In genomic region chr1:88575917-88576669, GRCm38 (mm10) we compare ENCODE assay signal across 9 mouse cellular contexts.
DNase-seq lines count a peak whose midpoint lies in the region; ATAC-seq lines count a peak whose summit lies in the region.
"Had no signal": no experiment of that assay in that cellular context is flagged by ENCODE, and none has a peak within 500 bp of the region (broad histone marks: within the 10 kb centered on the region; RNA-seq: fewer than 3 reads in every experiment).

No protein-coding gene starts in this region.

- H3K9me3 ChIP-seq in kidney, embryonic 14.5 days (ENCODE audit: control insufficient read depth, low read length) = no peaks in the 10 kb centered on the region
- peaks cover 9% of the 10 kb centered on the region for H3K9me3 ChIP-seq in forebrain, embryonic 10.5 days

- no peaks in the 10 kb centered on the region for H3K36me3 ChIP-seq in kidney, embryonic 14.5 days (ENCODE audit: control insufficient read depth, insufficient read depth, low read length)
- no peaks in the 10 kb centered on the region; the same call in 1 of the 2 replicates for H3K36me3 ChIP-seq in forebrain, embryonic 10.5 days (replicated peaks)

- intact Hi-C loops in heart, postnatal 10 days (cut with DNase I) = no loop called here

- no peak overlapping the region for H3K9ac ChIP-seq in kidney, embryonic 14.5 days (ENCODE audit: low read depth, low read length)

- peaks cover 2% of the 10 kb centered on the region; the same call in 1 of the 2 replicates for H3K4me1 ChIP-seq in kidney, embryonic 14.5 days (ENCODE audit: control insufficient read depth, insufficient read depth, low read length)
- H3K4me1 ChIP-seq in forebrain, embryonic 10.5 days = peaks cover 20% of the 10 kb centered on the region

- peak; percentile 38 for DNase-seq in kidney, adult 9 months
- peak; percentile 41 to 50 for DNase-seq in heart, postnatal 10 days
- DNase-seq in lung, postnatal 25 days (ENCODE audit: low spot score) = peak; percentile 53
- peak; percentile 66 for DNase-seq in thymus, postnatal 25 days
- DNase-seq in forebrain, embryonic 10.5 days (ENCODE audit: extremely low spot score, low spot score) = no peak
- no peak for DNase-seq in testis, postnatal 14 days (ENCODE audit: low spot score)
- DNase-seq in layer of hippocampus, postnatal 10 days (ENCODE audit: low spot score in 2 of 2) = no peak

- no peak overlapping the region for H3K27ac ChIP-seq in kidney, embryonic 14.5 days (ENCODE audit: low read depth, low read length)
- no peak overlapping the region for H3K27ac ChIP-seq in forebrain, embryonic 10.5 days

- ATAC-seq in kidney, embryonic 14.5 days (ENCODE audit: low FRiP score, low TSS enrichment) = no peak
- ATAC-seq: Patski had no signal

- no peaks in the 10 kb centered on the region for H3K27me3 ChIP-seq in kidney, embryonic 14.5 days (ENCODE audit: control insufficient read depth, insufficient read depth, low read length)
- H3K27me3 ChIP-seq in forebrain, embryonic 10.5 days (ENCODE audit: poor library complexity, severe bottlenecking) = peaks cover 13% of the 10 kb centered on the region
- H3K27me3 ChIP-seq: Patski had no signal

- H3K4me2 ChIP-seq in kidney, embryonic 14.5 days (replicated peaks; ENCODE audit: low read depth, low read length) = no peak overlapping the region

- H3K4me3 ChIP-seq in kidney, embryonic 14.5 days (ENCODE audit: low read length) = no peak overlapping the region
- no peak overlapping the region for H3K4me3 ChIP-seq in forebrain, embryonic 10.5 days

- WGBS in kidney, embryonic 14.5 days = 78% methylated on average over 14 of the region's 14 CpGs
- 78% methylated on average over 14 of the region's 14 CpGs for WGBS in forebrain, embryonic 10.5 days

Comparison
In these comparisons a context has a peak if more than half of its experiments do, and no peak if none do; other contexts are left out.
1. DNase-seq: peak in kidney, adult 9 months (single experiment), heart, postnatal 10 days (2 of 2), lung, postnatal 25 days (single experiment) and thymus, postnatal 25 days (single experiment); none in forebrain, embryonic 10.5 days (single experiment), testis, postnatal 14 days (single experiment) and layer of hippocampus, postnatal 10 days (0 of 2).